Mouse (Mus musculus) small intestine, adult 2 months (tissue): ENCODE data around the gene Cd70.

Experiments
- CTCF ChIP-seq: fragments of 200-500 bp; IDR thresholded peaks from 2 replicates; pipeline ENCODE4 v1.5.1; 2012; ENCODE audit warnings: low read depth, mild to moderate bottlenecking, control low read depth, inconsistent platforms, low read length, moderate library complexity, mixed read lengths; ENCODE audit not compliant: insufficient replicate concordance, insufficient read length; ENCODE audit errors: extremely low read depth
- POLR2A ChIP-seq: fragments of 200-500 bp; IDR thresholded peaks from 2 replicates; pipeline ENCODE4 v1.6.1; 2012; ENCODE audit warnings: low read depth, mild to moderate bottlenecking, control low read depth, inconsistent platforms, low read length, moderate library complexity

GRCm38 (mm10) chr17:57188510-57189192 lies 39.1 kb upstream of the Cd70 start:
- no peak for TF ChIP-seq POLR2A
- TF ChIP-seq CTCF: no peak
